Mouse (Mus musculus) CH12.LX (cell line): Measurements from ENCODE around the gene Eya4. TPM values are rescaled to one million over a fixed set of nuclear protein-coding genes. Genes with fewer than 3 reads are reported as not detected.

Experiments used
- DNase-seq: peaks from one replicate; pipeline ENCODE4 v3.0.0-alpha.2; 2013; ENCODE audit errors: extremely low read depth
- H3K27ac ChIP-seq: 2 replicates; pipeline ENCODE4 v1.5.1; 2012; ENCODE audit warnings: low read depth, mild to moderate bottlenecking, control low read depth, moderate library complexity; ENCODE audit not compliant: insufficient read depth
- H3K27me3 ChIP-seq: replicated peaks from 2 replicates; pipeline ENCODE3; 2012; ENCODE audit warnings: inconsistent platforms
- H3K36me3 ChIP-seq, 2 experiments: replicated peaks in 1 of 2; 2 replicates each; pipeline versions ENCODE3 to v1.6.1; 2012; ENCODE audit warnings: inconsistent platforms in 1 of 2, low read length in 1 of 2, mild to moderate bottlenecking in 1 of 2, mixed read lengths in 1 of 2, moderate library complexity in 1 of 2; ENCODE audit not compliant: control insufficient read depth in 1 of 2, insufficient read depth in 1 of 2
- H3K4me1 ChIP-seq, 2 experiments: 2 replicates each; pipeline ENCODE4 v1.6.1; 2012; ENCODE audit warnings: inconsistent platforms in 1 of 2, moderate library complexity in 1 of 2; ENCODE audit not compliant: insufficient read depth in 2 of 2, control insufficient read depth in 1 of 2
- H3K4me2 ChIP-seq: 2 replicates; pipeline ENCODE4 v1.6.1; 2012; ENCODE audit warnings: low read depth, mild to moderate bottlenecking, control low read depth; ENCODE audit not compliant: poor library complexity, insufficient read depth, severe bottlenecking
- H3K4me3 ChIP-seq, 3 experiments: fragments of 150-350 bp in 1 of 3; sonication (generic) in 1 of 3; replicated peaks in 1 of 3; 2 replicates each; pipeline versions ENCODE3 to v1.5.1; 2011 to 2012; ENCODE audit warnings: low read depth in 2 of 3, low read length in 2 of 3, mild to moderate bottlenecking in 2 of 3, moderate library complexity in 2 of 3, control low read depth in 1 of 3, improper control_type of control experiment in 1 of 3, inconsistent platforms in 1 of 3, mixed read lengths in 1 of 3; ENCODE audit not compliant: poor library complexity in 1 of 3
- H3K79me2 ChIP-seq: replicated peaks from 2 replicates; pipeline ENCODE4 v1.6.1; 2012; ENCODE audit warnings: mild to moderate bottlenecking, moderate library complexity; ENCODE audit not compliant: control insufficient read depth, poor library complexity, insufficient read depth, severe bottlenecking; ENCODE audit errors: extremely low read depth
- H3K9ac ChIP-seq: 2 replicates; pipeline ENCODE4 v1.6.1; 2012; ENCODE audit warnings: low read depth, mild to moderate bottlenecking, control low read depth, moderate library complexity; ENCODE audit not compliant: insufficient read depth
- H3K9me3 ChIP-seq: replicated peaks from 2 replicates; pipeline ENCODE3; 2012; ENCODE audit warnings: low read length, inconsistent platforms, mixed read lengths
- CTCF ChIP-seq, 2 experiments: IDR thresholded peaks in 1 of 2; conservative IDR thresholded peaks in 1 of 2; 2 replicates each; pipeline ENCODE4 v1.5.1; 2011 to 2012; ENCODE audit warnings: low read depth in 2 of 2, low read length in 2 of 2, improper control_type of control experiment in 1 of 2, inconsistent platforms in 1 of 2, mild to moderate bottlenecking in 1 of 2, moderate library complexity in 1 of 2
- E2F4 ChIP-seq: IDR thresholded peaks from 2 replicates; pipeline ENCODE4 v1.6.1; 2011; ENCODE audit warnings: low read depth, low read length, improper control_type of control experiment; ENCODE audit not compliant: insufficient replicate concordance
- GABPA ChIP-seq: IDR thresholded peaks from 2 replicates; pipeline ENCODE4 v1.6.1; 2012; ENCODE audit warnings: low read depth, low read length, improper control_type of control experiment, inconsistent platforms; ENCODE audit not compliant: insufficient replicate concordance
- HCFC1 ChIP-seq: IDR thresholded peaks from 2 replicates; pipeline ENCODE4 v1.6.1; 2012; ENCODE audit warnings: low read depth, mild to moderate bottlenecking, inconsistent platforms, low read length, improper control_type of control experiment
- IRF4 ChIP-seq: IDR thresholded peaks from 2 replicates; pipeline ENCODE4 v1.6.1; 2014; ENCODE audit warnings: low read depth, mild to moderate bottlenecking, inconsistent platforms, low read length, improper control_type of control experiment
- JUN ChIP-seq: IDR thresholded peaks from 2 replicates; pipeline ENCODE4 v1.6.1; 2011; ENCODE audit warnings: low read depth, mild to moderate bottlenecking, low read length, improper control_type of control experiment, moderate library complexity; ENCODE audit not compliant: insufficient read depth
- MAFK ChIP-seq: IDR thresholded peaks from 2 replicates; pipeline ENCODE4 v1.6.1; 2011; ENCODE audit warnings: low read length, improper control_type of control experiment; ENCODE audit not compliant: insufficient replicate concordance
- MAX ChIP-seq: IDR thresholded peaks from 2 replicates; pipeline ENCODE4 v1.6.1; 2011; ENCODE audit warnings: low read length, improper control_type of control experiment
- MAZ ChIP-seq: IDR thresholded peaks from 2 replicates; pipeline ENCODE4 v1.6.1; 2012; ENCODE audit warnings: low read depth, mild to moderate bottlenecking, inconsistent platforms, low read length, improper control_type of control experiment, moderate library complexity
- MEF2A ChIP-seq: IDR thresholded peaks from 2 replicates; pipeline ENCODE4 v1.6.1; 2014; ENCODE audit warnings: low read depth, mild to moderate bottlenecking, inconsistent platforms, low read length, improper control_type of control experiment, borderline replicate concordance
- MYC ChIP-seq: IDR thresholded peaks from 2 replicates; pipeline ENCODE4 v1.6.1; 2011; ENCODE audit warnings: low read depth, mild to moderate bottlenecking, improper control_type of control experiment, low read length
- NELFE ChIP-seq: IDR thresholded peaks from 2 replicates; pipeline ENCODE4 v1.6.1; 2011; ENCODE audit warnings: low read depth, low read length, improper control_type of control experiment
- PAX5 ChIP-seq: IDR thresholded peaks from 2 replicates; pipeline ENCODE4 v1.6.1; 2012; ENCODE audit warnings: low read length, inconsistent platforms, mixed read lengths
- POLR2A ChIP-seq: IDR thresholded peaks from 2 replicates; pipeline ENCODE4 v1.6.1; 2011; ENCODE audit warnings: low read depth, mild to moderate bottlenecking, improper control_type of control experiment, low read length
- RCOR1 ChIP-seq: conservative IDR thresholded peaks from 2 replicates; pipeline ENCODE4 v1.6.1; 2012; ENCODE audit warnings: low read depth, mild to moderate bottlenecking, inconsistent platforms, low read length, improper control_type of control experiment
- SIN3A ChIP-seq: IDR thresholded peaks from 2 replicates; pipeline ENCODE4 v1.6.1; 2012; ENCODE audit warnings: low read length, improper control_type of control experiment, inconsistent platforms
- TBP ChIP-seq: conservative IDR thresholded peaks from 2 replicates; pipeline ENCODE4 v1.6.1; 2011; ENCODE audit warnings: low read depth, low read length, improper control_type of control experiment
- TCF12 ChIP-seq: IDR thresholded peaks from 2 replicates; pipeline ENCODE4 v1.6.1; 2014; ENCODE audit warnings: low read depth, mild to moderate bottlenecking, inconsistent platforms, low read length, improper control_type of control experiment
- ZKSCAN1 ChIP-seq: IDR thresholded peaks from 2 replicates; pipeline ENCODE4 v1.6.1; 2012; ENCODE audit warnings: low read depth, inconsistent platforms, low read length, improper control_type of control experiment, borderline replicate concordance
- dilution Hi-C: fragments of 300-500 bp; cut with MboI; formaldehyde crosslinking; loops from 2 replicates; pipeline ENCODE4 v1.14.3; 2020; ENCODE audit warnings: low sequenced_read_pairs; ENCODE audit not compliant: extremely low pct_unique_long_range_greater_than_20kb, extremely low pct_ligation_motif_present
- in situ Hi-C: fragments of 300-500 bp; cut with MboI; formaldehyde crosslinking; loops from 3 replicates; pipeline ENCODE4 v1.14.3; 2019; ENCODE audit warnings: low sequenced_read_pairs, low pct_ligation_motif_present, low pct_unique_long_range_greater_than_20kb, mixed read lengths
- polyA plus RNA-seq: library from polyadenylated mRNA; unstranded; fragments of >175 nt; gene quantifications from 2 replicates; pipeline ENCODE4 v1.2.1, GENCODE M21; 2012; ENCODE audit warnings: low read depth; ENCODE audit not compliant: insufficient read length
- total RNA-seq, 2 experiments: library from RNA; depleted of rRNA; stranded (reverse); fragments of 300-350 nt in 1 of 2; fragments of >200 nt in 1 of 2; gene quantifications; 2 replicates each; pipeline ENCODE4 v1.2.3; 2012 to 2014

Eya4 gene
- total and polyA plus RNA-seq, 3 experiments: 0.05 to 0.10 TPM; not detected in 1

DNA sequence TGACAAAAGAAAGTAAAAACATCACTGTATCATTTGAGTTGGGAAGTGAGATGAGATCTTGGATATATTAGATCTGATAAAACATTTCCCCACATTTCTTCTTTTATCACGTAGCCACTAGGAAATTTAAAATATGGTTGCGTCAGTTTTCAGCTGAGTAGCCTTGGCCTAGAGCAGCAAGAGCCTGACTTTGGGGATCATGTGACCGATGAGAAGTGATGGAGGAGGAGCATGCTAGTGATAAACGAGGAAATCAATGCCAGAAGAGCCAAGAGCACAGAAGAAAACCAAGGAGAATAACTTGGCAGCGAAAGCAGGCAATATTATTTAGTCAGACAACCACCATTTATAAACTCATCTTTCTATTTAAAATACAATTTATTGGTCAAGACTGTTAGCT, 119.7 kb downstream of the Eya4 start:
- H3K27me3 ChIP-seq: no peaks in the 10 kb centered on the region
- no peak overlapping the region for H3K9ac ChIP-seq
- H3K79me2 ChIP-seq: no peaks in the 10 kb centered on the region
- H3K9me3 ChIP-seq: no peaks in the 10 kb centered on the region
- no peak overlapping the region for H3K4me2 ChIP-seq
- no peak overlapping the region for H3K4me3 ChIP-seq
- in situ Hi-C loops (no loop called here), dilution Hi-C loops (no loop called here)
- H3K27ac ChIP-seq: no peak overlapping the region
- TF ChIP-seq CTCF (conservative IDR thresholded peaks at IDR 0.05 in 1 of 2, IDR thresholded peaks at IDR 0.05 in 1 of 2; ENCODE audit: low read depth in 2 of 2, low read length in 2 of 2) (no peak), PAX5 (no peak), NELFE (no peak), MEF2A (no peak), TCF12 (no peak), IRF4 (no peak), MAZ (no peak)
- DNase-seq: no peak
- no peaks in the 10 kb centered on the region for H3K4me1 ChIP-seq
- H3K36me3 ChIP-seq: no peaks in the 10 kb centered on the region

DNA sequence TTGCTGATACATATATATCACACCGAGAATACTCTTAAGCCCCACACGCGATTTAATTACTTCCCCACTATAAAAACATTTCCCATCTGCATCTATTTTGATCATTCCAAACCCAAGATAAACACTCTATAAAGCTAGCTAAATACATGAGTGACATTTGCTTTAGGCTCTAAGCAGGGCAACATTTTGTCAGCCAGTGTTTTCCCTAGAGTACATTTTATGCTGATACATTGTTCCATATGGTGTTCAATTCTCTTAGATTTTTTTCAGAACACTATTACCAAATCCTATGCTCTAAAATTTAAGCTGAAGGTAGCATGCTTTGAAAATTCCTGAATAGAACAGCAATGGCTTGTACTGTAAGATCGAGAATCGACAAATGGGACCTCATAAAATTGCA, 127.2 kb downstream of the Eya4 start:
- DNase-seq: no peak
- Histone ChIP-seq H3K27me3 (no peaks in the 10 kb centered on the region), H3K79me2 (no peaks in the 10 kb centered on the region), H3K4me3 (no peak overlapping the region), H3K9ac (no peak overlapping the region), H3K4me1 (no peaks in the 10 kb centered on the region), H3K4me2 (no peak overlapping the region), H3K9me3 (no peaks in the 10 kb centered on the region), H3K27ac (no peak overlapping the region), H3K36me3 (no peaks in the 10 kb centered on the region)
- in situ Hi-C loops (no loop called here), dilution Hi-C loops (no loop called here)
- TF ChIP-seq GABPA (no peak), E2F4 (no peak), MAZ (no peak)

DNA sequence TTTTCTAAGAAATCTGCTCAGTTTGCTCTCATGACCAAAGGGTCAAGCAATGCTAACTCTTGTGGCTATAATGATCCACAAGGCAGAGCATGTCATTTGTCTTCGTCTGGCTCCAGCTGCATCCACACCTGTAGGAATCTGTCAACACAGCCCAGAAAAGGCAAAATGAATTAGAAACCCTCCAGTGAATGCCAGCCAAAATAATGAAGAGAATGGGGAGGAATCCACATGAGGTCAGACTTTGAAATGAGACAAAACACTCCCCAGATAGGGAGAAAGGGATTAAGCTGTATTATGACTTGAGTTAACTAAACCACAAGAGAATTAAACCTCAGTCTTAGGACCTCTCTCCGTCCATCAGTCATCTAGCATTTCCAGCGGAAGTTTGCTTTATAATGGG, 130.2 kb downstream of the Eya4 start:
- Histone ChIP-seq H3K9me3 (no peaks in the 10 kb centered on the region), H3K4me3 (no peak overlapping the region), H3K36me3 (no peaks in the 10 kb centered on the region)
- TF ChIP-seq IRF4: no peak
- no peak for TF ChIP-seq MAX
- TF ChIP-seq MYC: no peak
- TF ChIP-seq MEF2A: no peak
- TF ChIP-seq RCOR1: no peak
- no peak for TF ChIP-seq ZKSCAN1
- TF ChIP-seq JUN: no peak
- no peak for TF ChIP-seq E2F4
- no peak for TF ChIP-seq SIN3A
- no peak for TF ChIP-seq POLR2A
- no peak for TF ChIP-seq TBP
- no peak for TF ChIP-seq MAFK
- TF ChIP-seq MAZ: no peak
- no peak for TF ChIP-seq HCFC1
- TF ChIP-seq, all 38 proteins: peak for 0
- DNase-seq: no peak
- Histone ChIP-seq H3K9ac (no peak overlapping the region), H3K79me2 (no peaks in the 10 kb centered on the region), H3K4me2 (no peak overlapping the region), H3K4me1 (no peaks in the 10 kb centered on the region), H3K27ac (no peak overlapping the region), H3K27me3 (no peaks in the 10 kb centered on the region)
- dilution Hi-C loops (no loop called here), in situ Hi-C loops (no loop called here)
